Mouse (Mus musculus): ENCODE measurements at regions not wholly inside any gene's neighbourhood (a gene's known extent, or its start where the extent isn't known, plus 50 kb on each side); places are given as distances from the start of the nearest gene placed in this dataset.

DNA sequence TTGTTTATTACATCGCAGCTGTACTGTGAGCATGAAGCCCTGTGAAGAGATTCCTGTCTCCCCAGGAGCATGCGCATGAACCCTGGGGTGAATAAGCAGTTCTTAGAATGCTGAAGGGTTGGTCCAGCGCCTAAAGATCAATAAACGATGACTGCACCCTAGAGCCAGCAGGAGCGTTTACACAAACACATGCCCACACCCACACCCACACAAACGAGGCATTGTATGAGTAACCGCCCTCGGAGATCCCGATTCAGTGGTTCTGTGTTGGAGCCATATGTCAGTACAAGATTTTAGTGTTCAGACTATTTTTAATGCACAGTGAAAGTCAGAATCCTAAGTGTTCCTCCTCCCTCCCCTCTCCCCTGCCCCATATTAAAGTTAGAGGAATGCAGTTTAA is 57.3 kb downstream of the Edn1 start:
- no peaks in the 10 kb centered on the region for H3K36me3 ChIP-seq
- no peaks in the 10 kb centered on the region for H3K27me3 ChIP-seq
- no peaks in the 10 kb centered on the region for H3K4me1 ChIP-seq (replicated peaks)
- no peak overlapping the region for H3K4me2 ChIP-seq
- ATAC-seq (ENCODE audit: insufficient number of reproducible peaks, insufficient read depth, low FRiP score, low TSS enrichment, low read depth) = no peak
- WGBS = 78% methylated on average over 9 of the region's 9 CpGs
- H3K4me3 ChIP-seq (replicated peaks) = no peak overlapping the region
- H3K9ac ChIP-seq (replicated peaks) = no peak overlapping the region
- no peak overlapping the region for H3K27ac ChIP-seq
- no peaks in the 10 kb centered on the region for H3K9me3 ChIP-seq

DNA sequence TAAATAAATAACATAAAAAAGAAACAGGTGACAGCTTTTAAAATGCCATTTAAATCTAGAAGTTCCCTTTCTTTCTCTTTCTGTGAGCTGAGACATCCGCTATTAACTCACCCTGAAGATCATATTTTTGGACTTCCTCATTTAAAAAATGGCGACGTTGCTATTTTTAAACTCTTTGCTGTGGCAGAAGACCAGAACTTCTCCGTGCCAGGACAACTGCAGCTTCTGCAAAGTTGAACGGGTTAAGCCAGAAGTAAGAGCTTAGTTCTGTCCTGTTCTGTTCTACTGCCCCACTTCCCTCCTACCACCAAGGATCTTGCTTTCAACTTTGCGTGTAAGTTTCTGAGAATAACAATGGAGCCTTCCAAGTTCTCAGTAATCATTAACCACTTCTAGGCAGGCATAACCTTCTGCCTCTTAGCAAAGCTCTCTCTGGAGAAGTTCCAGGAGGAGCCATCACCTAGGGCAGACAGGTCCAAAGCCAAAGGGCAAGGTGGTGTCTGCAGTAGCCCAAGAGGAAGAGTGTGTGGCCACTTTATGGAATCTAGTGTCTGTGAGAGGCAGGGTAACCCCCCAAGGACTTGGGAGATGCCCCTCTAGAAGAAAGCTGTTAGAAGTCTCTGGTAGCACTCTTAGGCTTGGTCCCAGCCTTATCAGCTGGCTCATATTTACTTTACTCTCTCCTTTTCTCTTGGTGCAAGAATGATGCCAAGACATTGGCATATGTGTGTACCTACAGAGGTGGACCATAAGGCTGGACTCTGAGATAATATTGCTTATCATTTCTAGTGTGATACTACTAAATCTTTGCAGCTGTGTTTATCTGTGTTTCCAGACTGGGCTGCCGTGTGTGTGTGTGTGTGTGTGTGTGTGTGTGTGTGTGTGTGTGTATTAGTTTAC is 66.6 kb downstream of the Edn1 start:
- 86% methylated on average over 7 of the region's 7 CpGs for WGBS
- H3K9ac ChIP-seq (replicated peaks) = no peak overlapping the region
- no peaks in the 10 kb centered on the region for H3K4me1 ChIP-seq (replicated peaks)
- no peaks in the 10 kb centered on the region for H3K27me3 ChIP-seq
- H3K36me3 ChIP-seq = no peaks in the 10 kb centered on the region
- ATAC-seq (ENCODE audit: insufficient number of reproducible peaks, insufficient read depth, low FRiP score, low TSS enrichment, low read depth) = no peak
- no peaks in the 10 kb centered on the region for H3K9me3 ChIP-seq
- no peak overlapping the region for H3K4me2 ChIP-seq
- no peak overlapping the region for H3K27ac ChIP-seq
- H3K4me3 ChIP-seq (replicated peaks) = no peak overlapping the region

DNA sequence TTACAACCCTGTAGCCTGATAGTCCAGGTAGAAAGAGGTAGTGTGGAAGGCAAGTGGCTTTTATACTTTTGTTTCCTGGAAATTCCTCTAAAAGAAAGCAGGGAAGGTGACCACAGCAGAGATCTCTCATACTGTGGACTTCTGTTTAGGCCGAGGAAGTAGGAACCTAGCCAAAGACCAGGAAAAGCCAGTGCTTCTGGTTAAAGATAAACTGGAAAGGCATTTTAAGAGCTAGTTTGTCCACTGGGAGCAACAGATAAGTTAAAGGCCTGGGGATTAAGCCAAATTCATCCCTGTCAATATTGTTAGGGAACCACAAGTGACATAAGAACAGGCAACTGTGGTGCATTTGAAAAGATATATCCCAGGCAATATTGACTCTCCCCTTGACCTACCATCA is 68.5 kb downstream of the Edn1 start:
- H3K4me1 ChIP-seq (replicated peaks) = no peaks in the 10 kb centered on the region
- no peak overlapping the region for H3K27ac ChIP-seq
- H3K4me3 ChIP-seq (replicated peaks) = no peak overlapping the region
- H3K9ac ChIP-seq (replicated peaks) = no peak overlapping the region
- H3K9me3 ChIP-seq = no peaks in the 10 kb centered on the region
- H3K4me2 ChIP-seq = no peak overlapping the region
- no peaks in the 10 kb centered on the region for H3K36me3 ChIP-seq
- no peak for ATAC-seq (ENCODE audit: insufficient number of reproducible peaks, insufficient read depth, low FRiP score, low TSS enrichment, low read depth)
- no peaks in the 10 kb centered on the region for H3K27me3 ChIP-seq
- WGBS = 83% methylated on average over 1 of the region's 1 CpGs

DNA sequence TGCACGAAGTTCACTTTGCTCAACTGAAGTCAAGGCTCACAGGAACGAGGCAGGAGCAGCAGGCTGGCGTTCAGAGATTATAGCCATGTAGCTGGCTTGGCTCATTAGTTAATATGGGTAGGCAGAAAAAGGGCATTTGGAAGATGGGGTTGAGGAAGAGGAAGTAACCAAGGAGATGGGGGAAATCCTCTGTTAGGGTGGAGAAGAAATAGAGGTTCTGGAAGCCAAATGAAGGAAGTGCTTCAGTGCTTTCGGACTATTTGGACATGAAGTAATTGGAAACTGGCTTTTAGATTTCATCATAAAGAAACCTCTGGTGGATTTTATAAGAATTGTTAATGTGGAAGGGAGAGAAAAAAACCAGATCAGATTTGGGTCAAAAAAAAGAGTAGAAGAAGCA is 70.9 kb downstream of the Edn1 start:
- no peak overlapping the region for H3K4me3 ChIP-seq (replicated peaks)

DNA sequence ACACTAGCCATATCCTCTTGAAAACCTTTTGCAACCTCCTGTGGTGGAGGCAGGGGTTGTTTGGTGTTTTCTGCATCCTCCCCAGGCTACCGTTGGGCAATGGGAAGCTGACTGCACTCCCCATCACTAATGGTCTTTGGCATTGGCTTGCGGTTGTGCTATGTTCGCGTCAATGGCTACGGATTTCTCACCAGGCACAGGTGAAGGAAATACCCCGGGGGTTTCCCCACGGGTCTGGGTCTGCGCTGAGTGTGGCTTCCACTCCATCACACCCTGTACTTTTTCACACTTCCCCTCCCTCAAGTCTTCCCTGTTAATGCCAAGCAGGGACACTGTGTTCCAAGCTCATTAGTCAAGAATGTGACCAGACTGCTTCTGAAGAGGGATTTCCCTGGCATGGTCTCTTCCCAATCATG is 72.9 kb downstream of the Edn1 start:
- no peaks in the 10 kb centered on the region for H3K9me3 ChIP-seq
- WGBS = 86% methylated on average over 8 of the region's 8 CpGs
- H3K9ac ChIP-seq (replicated peaks) = no peak overlapping the region
- H3K36me3 ChIP-seq = no peaks in the 10 kb centered on the region
- no peak overlapping the region for H3K4me2 ChIP-seq
- no peak overlapping the region for H3K4me3 ChIP-seq (replicated peaks)
- no peaks in the 10 kb centered on the region for H3K27me3 ChIP-seq
- H3K4me1 ChIP-seq (replicated peaks) = no peaks in the 10 kb centered on the region
- no peak for ATAC-seq (ENCODE audit: insufficient number of reproducible peaks, insufficient read depth, low FRiP score, low TSS enrichment, low read depth)
- H3K27ac ChIP-seq = no peak overlapping the region

More for the DNA sequence above, 70.9 kb downstream of the Edn1 start:
- no peak overlapping the region for H3K9ac ChIP-seq (replicated peaks)
- ATAC-seq (ENCODE audit: insufficient number of reproducible peaks, insufficient read depth, low FRiP score, low TSS enrichment, low read depth) = no peak
- H3K27me3 ChIP-seq = no peaks in the 10 kb centered on the region
- H3K9me3 ChIP-seq = no peaks in the 10 kb centered on the region
- no peaks in the 10 kb centered on the region for H3K36me3 ChIP-seq
- H3K4me1 ChIP-seq (replicated peaks) = no peaks in the 10 kb centered on the region
- WGBS = 80% methylated on average over 4 of the region's 4 CpGs
- no peak overlapping the region for H3K4me2 ChIP-seq
- H3K27ac ChIP-seq = no peak overlapping the region

DNA sequence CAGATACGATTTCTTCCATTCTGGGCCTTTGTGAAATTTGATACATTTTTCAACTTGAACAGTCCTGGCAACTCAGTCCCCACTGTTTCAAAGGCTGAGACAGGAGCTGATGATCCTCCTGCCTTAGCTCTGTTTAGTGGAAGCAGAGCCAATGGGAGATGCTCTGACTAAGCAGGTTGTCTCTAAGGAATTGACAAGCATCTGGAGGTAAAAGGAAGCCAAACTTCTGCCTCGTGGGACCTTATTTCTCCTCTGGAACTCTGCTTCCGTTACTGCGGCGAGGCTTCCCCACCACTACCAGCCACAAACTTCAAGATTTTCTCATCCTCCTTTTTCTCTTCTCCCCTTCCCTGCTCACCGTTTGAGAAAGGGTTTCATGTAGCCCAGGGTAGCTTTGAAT is 78.4 kb downstream of the Edn1 start:
- H3K27me3 ChIP-seq = no peaks in the 10 kb centered on the region
- no peak overlapping the region for H3K4me3 ChIP-seq (replicated peaks)
- no peak overlapping the region for H3K27ac ChIP-seq
- 71% methylated on average over 6 of the region's 6 CpGs for WGBS
- H3K4me2 ChIP-seq = no peak overlapping the region
- H3K9ac ChIP-seq (replicated peaks) = no peak overlapping the region
- H3K9me3 ChIP-seq = no peaks in the 10 kb centered on the region
- ATAC-seq (ENCODE audit: insufficient number of reproducible peaks, insufficient read depth, low FRiP score, low TSS enrichment, low read depth) = no peak
- no peaks in the 10 kb centered on the region for H3K4me1 ChIP-seq (replicated peaks)
- H3K36me3 ChIP-seq = no peaks in the 10 kb centered on the region

DNA sequence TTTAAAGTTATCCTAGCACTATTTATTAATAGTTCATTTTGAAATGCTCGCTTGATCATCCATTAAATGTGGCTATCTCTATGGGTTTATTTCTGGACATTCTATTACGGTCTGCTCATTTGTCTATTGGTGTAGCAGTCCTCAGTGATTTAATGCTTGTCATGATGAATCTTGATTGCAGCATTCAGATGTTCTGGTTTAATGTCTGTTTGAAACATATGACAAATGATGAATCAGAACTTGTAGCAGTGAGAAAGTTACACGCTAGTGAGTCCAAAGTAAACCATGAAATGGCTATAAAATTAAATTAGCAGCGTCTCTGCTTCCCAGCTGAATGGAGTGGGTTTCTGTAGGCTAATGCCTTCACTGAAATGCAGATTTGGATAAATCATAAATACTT is 81.8 kb downstream of the Edn1 start:
- Histone ChIP-seq H3K4me2 (no peak overlapping the region), H3K27me3 (no peaks in the 10 kb centered on the region), H3K9me3 (no peaks in the 10 kb centered on the region), H3K27ac (no peak overlapping the region), H3K9ac (replicated peaks) (no peak overlapping the region), H3K36me3 (no peaks in the 10 kb centered on the region), H3K4me1 (replicated peaks) (no peaks in the 10 kb centered on the region), H3K4me3 (replicated peaks) (no peak overlapping the region)
- no peak for ATAC-seq (ENCODE audit: insufficient number of reproducible peaks, insufficient read depth, low FRiP score, low TSS enrichment, low read depth)
- 84% methylated on average over 4 of the region's 4 CpGs for WGBS

DNA sequence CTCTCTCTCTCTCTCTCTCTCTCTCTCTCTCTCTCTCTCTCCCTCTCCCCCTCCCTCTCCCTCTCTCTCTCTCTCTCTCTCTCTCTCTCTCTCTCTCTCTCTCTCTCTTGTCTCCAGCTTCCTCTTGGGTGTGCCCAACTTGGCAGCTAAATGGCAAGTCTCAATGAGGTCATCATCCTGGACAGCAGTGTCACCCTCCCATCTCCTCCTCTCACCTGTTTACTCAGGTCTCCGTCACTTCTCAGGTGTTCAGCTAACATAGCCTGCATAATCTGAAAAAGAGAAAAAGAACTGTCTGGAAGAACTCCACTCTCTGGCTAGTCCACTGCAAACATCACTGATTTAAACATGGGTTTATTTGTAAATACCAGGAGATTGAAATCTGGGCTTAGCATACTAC is 89.1 kb downstream of the Edn1 start:
- H3K9me3 ChIP-seq = no peaks in the 10 kb centered on the region
- 93% methylated on average over 1 of the region's 1 CpGs for WGBS
- H3K27me3 ChIP-seq = no peaks in the 10 kb centered on the region
- H3K9ac ChIP-seq (replicated peaks) = no peak overlapping the region
- H3K4me3 ChIP-seq (replicated peaks) = no peak overlapping the region
- H3K36me3 ChIP-seq = no peaks in the 10 kb centered on the region
- no peaks in the 10 kb centered on the region for H3K4me1 ChIP-seq (replicated peaks)
- H3K27ac ChIP-seq = no peak overlapping the region
- no peak overlapping the region for H3K4me2 ChIP-seq
- ATAC-seq (ENCODE audit: insufficient number of reproducible peaks, insufficient read depth, low FRiP score, low TSS enrichment, low read depth) = no peak

DNA sequence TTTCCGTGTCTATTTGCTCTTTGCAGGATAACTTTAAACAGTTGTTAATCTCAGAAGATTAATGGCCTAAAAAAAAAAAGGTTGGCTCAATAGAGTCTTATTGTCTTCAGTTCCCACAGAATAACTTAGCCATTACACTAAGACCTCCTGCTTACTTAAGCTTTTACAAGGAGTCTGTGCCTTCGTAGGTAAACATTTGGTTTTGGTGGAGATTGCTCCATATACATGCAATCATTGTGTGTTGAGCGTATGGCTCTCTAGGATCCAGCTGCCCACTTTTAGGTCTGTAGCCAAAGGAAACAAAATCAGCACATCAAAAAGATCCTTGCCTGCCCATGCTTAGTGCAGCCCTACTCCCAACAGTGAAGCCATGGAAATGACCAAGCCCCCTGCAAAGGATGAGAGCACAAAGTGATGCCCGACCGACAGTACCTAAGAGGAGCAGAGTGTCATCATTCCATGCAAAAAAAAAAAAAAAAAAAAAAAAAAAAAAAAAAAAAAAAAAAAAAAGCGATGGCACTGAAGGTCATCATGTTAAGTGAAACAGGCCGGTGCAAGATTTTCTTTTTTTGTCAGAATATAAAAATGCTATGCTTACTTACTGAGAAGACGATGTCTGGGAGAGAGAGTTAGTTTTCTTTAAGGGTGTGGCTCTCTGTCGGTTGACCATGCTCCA is 90.2 kb downstream of the Edn1 start:
- no peak overlapping the region for H3K9ac ChIP-seq (replicated peaks)
- H3K36me3 ChIP-seq = no peaks in the 10 kb centered on the region
- H3K4me2 ChIP-seq = no peak overlapping the region
- no peaks in the 10 kb centered on the region for H3K4me1 ChIP-seq (replicated peaks)
- no peaks in the 10 kb centered on the region for H3K27me3 ChIP-seq
- whole genome bisulfite sequencing = 80% methylated on average over 9 of the region's 9 CpGs
- no peak for ATAC-seq (ENCODE audit: insufficient number of reproducible peaks, insufficient read depth, low FRiP score, low TSS enrichment, low read depth)
- H3K4me3 ChIP-seq (replicated peaks) = no peak overlapping the region
- H3K9me3 ChIP-seq = no peaks in the 10 kb centered on the region
- no peak overlapping the region for H3K27ac ChIP-seq

DNA sequence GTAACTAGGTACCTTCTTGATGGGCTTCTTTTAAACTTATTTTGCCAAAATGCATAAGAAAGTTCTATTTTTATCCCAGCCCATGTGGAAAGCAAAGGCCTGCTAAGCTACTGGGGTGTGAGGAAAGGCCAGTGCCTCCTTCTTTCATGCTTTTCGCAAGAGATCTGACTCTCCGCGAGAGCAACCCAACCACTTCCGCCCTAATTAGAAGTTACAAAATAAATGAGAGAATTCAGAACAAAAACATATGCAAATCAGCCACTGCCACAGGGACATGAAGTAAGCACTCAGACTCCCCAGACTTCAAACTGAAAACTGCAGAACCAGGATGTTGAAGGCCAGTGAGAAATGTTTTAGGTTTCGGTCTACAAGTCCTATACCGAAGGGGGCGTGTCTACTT is 91.4 kb downstream of the Edn1 start:
- WGBS = 94% methylated on average over 7 of the region's 7 CpGs
- Histone ChIP-seq H3K9me3 (no peaks in the 10 kb centered on the region), H3K9ac (replicated peaks) (no peak overlapping the region), H3K27ac (no peak overlapping the region), H3K4me2 (no peak overlapping the region), H3K27me3 (no peaks in the 10 kb centered on the region), H3K36me3 (no peaks in the 10 kb centered on the region), H3K4me1 (replicated peaks) (no peaks in the 10 kb centered on the region), H3K4me3 (replicated peaks) (no peak overlapping the region)
- no peak for ATAC-seq (ENCODE audit: insufficient number of reproducible peaks, insufficient read depth, low FRiP score, low TSS enrichment, low read depth)

DNA sequence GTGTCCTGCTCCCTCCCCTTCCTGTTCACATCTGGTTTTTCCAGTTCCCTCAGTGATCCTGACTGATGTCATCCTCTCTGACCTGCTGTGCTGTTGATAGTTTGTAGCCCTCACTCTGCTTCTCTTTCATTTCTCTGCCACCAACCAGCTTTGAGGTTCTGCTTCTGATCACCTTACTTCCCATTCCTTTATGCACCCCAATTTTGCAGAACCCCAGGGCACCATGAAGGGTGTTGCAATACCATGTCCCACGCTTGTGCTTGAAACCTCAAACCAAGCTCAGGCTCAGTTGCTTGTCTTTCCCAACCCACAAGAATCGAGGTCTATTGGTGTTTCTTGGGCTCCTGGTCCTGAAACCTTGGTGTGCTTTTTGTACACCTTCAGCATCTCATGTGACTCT is 93.3 kb downstream of the Edn1 start:
- H3K4me1 ChIP-seq (replicated peaks) = no peaks in the 10 kb centered on the region
- no peaks in the 10 kb centered on the region for H3K9me3 ChIP-seq
- no peak overlapping the region for H3K27ac ChIP-seq
- no peak overlapping the region for H3K9ac ChIP-seq (replicated peaks)
- H3K27me3 ChIP-seq = no peaks in the 10 kb centered on the region
- no peak overlapping the region for H3K4me2 ChIP-seq
- no peak overlapping the region for H3K4me3 ChIP-seq (replicated peaks)
- H3K36me3 ChIP-seq = no peaks in the 10 kb centered on the region
- WGBS = 58% methylated on average over 2 of the region's 2 CpGs
- ATAC-seq (ENCODE audit: insufficient number of reproducible peaks, insufficient read depth, low FRiP score, low TSS enrichment, low read depth) = no peak

DNA sequence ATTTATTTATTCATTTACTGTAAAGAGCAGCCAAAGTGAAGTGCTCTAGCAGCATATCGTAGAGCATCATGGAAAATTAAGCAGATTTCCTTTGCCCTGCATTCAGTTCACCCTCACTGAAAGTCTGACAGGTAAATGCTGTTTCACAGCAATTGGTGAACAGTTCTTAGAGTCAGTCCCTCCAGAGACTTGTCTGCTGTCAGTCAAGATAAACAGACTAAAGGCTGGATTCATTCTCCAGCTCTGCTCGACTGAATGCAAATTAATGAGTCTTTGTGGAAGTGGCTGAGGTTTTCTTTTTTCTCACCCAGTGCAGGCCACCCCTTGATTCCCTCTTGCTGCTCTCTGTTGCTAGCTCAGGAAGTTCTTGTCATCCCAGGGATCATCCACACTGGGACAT is 100.2 kb downstream of the Edn1 start:
- no peak for ATAC-seq (ENCODE audit: insufficient number of reproducible peaks, insufficient read depth, low FRiP score, low TSS enrichment, low read depth)
- Histone ChIP-seq H3K9me3 (no peaks in the 10 kb centered on the region), H3K27ac (no peak overlapping the region), H3K27me3 (no peaks in the 10 kb centered on the region), H3K9ac (replicated peaks) (no peak overlapping the region), H3K4me1 (replicated peaks) (no peaks in the 10 kb centered on the region), H3K4me3 (replicated peaks) (no peak overlapping the region), H3K36me3 (no peaks in the 10 kb centered on the region), H3K4me2 (no peak overlapping the region)
- WGBS = 65% methylated on average over 2 of the region's 2 CpGs

Data from limb, embryonic 12.5 days (tissue).